Mouse (Mus musculus) stomach, postnatal 0 days (tissue): ENCODE measurements around the gene Gtf2i. TPM values are rescaled to one million over a fixed set of nuclear protein-coding genes. Genes with fewer than 3 reads are reported as not detected.

ENCODE experiments used
- ATAC-seq: fragments of 200-750 bp; cut with Nextera tagmentation; 2 replicates; pipeline ENCODE4 v1.8.0; 2017; ENCODE audit not compliant: low FRiP score, low TSS enrichment
- DNase-seq: peaks from one replicate; pipeline ENCODE4 v3.0.0-alpha.2; 2016; ENCODE audit warnings: low spot score
- H3K27ac ChIP-seq: fragments of 300-500 bp; sonication (generic); replicated peaks from 2 replicates; pipeline ENCODE4 v1.5.1; 2014; ENCODE audit warnings: mild to moderate bottlenecking, control low read depth
- H3K27me3 ChIP-seq: fragments of 300-500 bp; sonication (generic); 2 replicates; pipeline ENCODE4 v1.6.1; 2014; ENCODE audit warnings: low read length; ENCODE audit not compliant: control insufficient read depth, insufficient read depth
- H3K36me3 ChIP-seq: fragments of 300-500 bp; sonication (generic); 2 replicates; pipeline ENCODE4 v1.6.1; 2014; ENCODE audit warnings: low read length, mixed read lengths; ENCODE audit not compliant: control insufficient read depth, insufficient read depth
- H3K4me1 ChIP-seq: fragments of 300-500 bp; sonication (generic); replicated peaks from 2 replicates; pipeline ENCODE4 v1.6.1; 2014; ENCODE audit warnings: antibody characterized with exemption; ENCODE audit not compliant: control insufficient read depth, insufficient read depth
- H3K4me2 ChIP-seq: fragments of 300-500 bp; sonication (generic); replicated peaks from 2 replicates; pipeline ENCODE4 v1.6.1; 2014; ENCODE audit warnings: low read depth, mild to moderate bottlenecking, control low read depth, moderate library complexity
- H3K4me3 ChIP-seq: fragments of 300-500 bp; sonication (generic); 2 replicates; pipeline ENCODE4 v1.5.1; 2014; ENCODE audit warnings: low read depth, low read length, control low read depth
- H3K9ac ChIP-seq: fragments of 300-500 bp; sonication (generic); 2 replicates; pipeline ENCODE4 v1.6.1; 2014; ENCODE audit warnings: mild to moderate bottlenecking, low read length, control low read depth, mixed read lengths
- H3K9me3 ChIP-seq: fragments of 300-500 bp; sonication (generic); 2 replicates; pipeline ENCODE4 v1.6.1; 2016; ENCODE audit warnings: low read length; ENCODE audit not compliant: control insufficient read depth
- CTCF ChIP-seq: IDR thresholded peaks from 2 replicates; pipeline ENCODE4 v1.5.1; 2016; ENCODE audit warnings: antibody characterized with exemption, low read depth, mild to moderate bottlenecking, moderate library complexity
- EP300 ChIP-seq: optimal IDR thresholded peaks from 2 replicates; pipeline ENCODE3; 2016; ENCODE audit warnings: antibody characterized with exemption
- WGBS: fragments of 180-500 bp; shearing (Covaris S2); extraction: QIAGEN DNeasy Blood & Tissue Kit; methylation state at CpG from one replicate; pipeline ENCODE4 v1.1.7; 2014; 5-methylcytosine and 5-hydroxymethylcytosine counted together
- polyA plus RNA-seq: library from polyadenylated mRNA; unstranded; fragments of >200 nt; fragmentation: Nextera tagmentation; extraction: Ambion mirVana; gene quantifications from 2 replicates; pipeline ENCODE4 v1.2.1, GENCODE M21; 2015

Gtf2i gene
- polyA plus RNA-seq, 1 experiment from 2014 or later: 63.0 TPM

- DNase-seq (peak; percentile 74), ATAC-seq (peak; percentile 85)
- 58% methylated on average over 5 of the region's 5 CpGs for WGBS
- H3K27ac ChIP-seq: 0 out of 2 replicates have a peak overlapping the region, but pooled peaks have one; percentile 40
- H3K4me1 ChIP-seq: no peaks in the 10 kb centered on the region
- H3K9me3 ChIP-seq: no peaks in the 10 kb centered on the region
- no peak overlapping the region for H3K4me3 ChIP-seq
- H3K27me3 ChIP-seq: no peaks in the 10 kb centered on the region
- TF ChIP-seq EP300 (no peak), CTCF (no peak)
- H3K4me2 ChIP-seq: no peak overlapping the region
- H3K9ac ChIP-seq: no peak overlapping the region
- peaks cover 62% of the 10 kb centered on the region for H3K36me3 ChIP-seq
These were observed 68.4 kb downstream of the Gtf2i start for GRCm38 (mm10) chr5:134246146-134246545.

- DNase-seq (no peak), ATAC-seq (no peak)
- H3K4me1 ChIP-seq: no peaks in the 10 kb centered on the region
- TF ChIP-seq CTCF (no peak), EP300 (no peak)
- H3K9ac ChIP-seq: no peak overlapping the region
- no peaks in the 10 kb centered on the region for H3K27me3 ChIP-seq
- H3K9me3 ChIP-seq: no peaks in the 10 kb centered on the region
- WGBS: 91% methylated on average over 5 of the region's 5 CpGs
- H3K4me2 ChIP-seq: no peak overlapping the region
- no peak overlapping the region for H3K4me3 ChIP-seq
- peaks cover 72% of the 10 kb centered on the region for H3K36me3 ChIP-seq
- no peak overlapping the region for H3K27ac ChIP-seq
These were observed 69.7 kb downstream of the Gtf2i start for GRCm38 (mm10) chr5:134244890-134245289.

- DNase-seq (no peak), ATAC-seq (no peak)
- WGBS: 77% methylated on average over 26 of the region's 26 CpGs
These were observed 70.7 kb downstream of the Gtf2i start for GRCm38 (mm10) chr5:134243661-134244436.

GRCm38 (mm10) chr5:134241831-134242230, 72.7 kb downstream of the Gtf2i start:
- Histone ChIP-seq H3K4me2 (no peak overlapping the region), H3K9me3 (no peaks in the 10 kb centered on the region), H3K4me1 (no peaks in the 10 kb centered on the region), H3K27ac (peak overlapping the region; percentile 61; the same call in 1 of the 2 replicates), H3K36me3 (peaks cover 72% of the 10 kb centered on the region), H3K9ac (no peak overlapping the region), H3K27me3 (no peaks in the 10 kb centered on the region), H3K4me3 (no peak overlapping the region)
- no peak for TF ChIP-seq CTCF
- TF ChIP-seq EP300: no peak
- ATAC-seq (no peak), DNase-seq (no peak)
- 69% methylated on average over 5 of the region's 5 CpGs for WGBS

More at GRCm38 (mm10) chr5:134243661-134244436, 70.7 kb downstream of the Gtf2i start:
- no peaks in the 10 kb centered on the region for H3K9me3 ChIP-seq
- no peak overlapping the region for H3K27ac ChIP-seq
- H3K36me3 ChIP-seq: peaks cover 67% of the 10 kb centered on the region
- H3K4me2 ChIP-seq: no peak overlapping the region
- no peak overlapping the region for H3K9ac ChIP-seq
- H3K27me3 ChIP-seq: no peaks in the 10 kb centered on the region
- no peak overlapping the region for H3K4me3 ChIP-seq
- H3K4me1 ChIP-seq: no peaks in the 10 kb centered on the region
- TF ChIP-seq CTCF (no peak), EP300 (no peak)

GRCm38 (mm10) chr5:134237936-134238760, 76.4 kb downstream of the Gtf2i start:
- Histone ChIP-seq H3K4me2 (no peak overlapping the region), H3K27me3 (no peaks in the 10 kb centered on the region), H3K4me1 (no peaks in the 10 kb centered on the region; the same call in 1 of the 2 replicates), H3K9ac (no peak overlapping the region), H3K36me3 (peaks cover 39% of the 10 kb centered on the region), H3K27ac (no peak overlapping the region), H3K4me3 (no peak overlapping the region), H3K9me3 (no peaks in the 10 kb centered on the region)
- no peak for DNase-seq
- ATAC-seq: 0 out of 2 replicates have a peak, but pooled peaks have one; percentile 13
- WGBS: 73% methylated on average over 28 of the region's 28 CpGs
- no peak for TF ChIP-seq EP300
- TF ChIP-seq CTCF: no peak
